Mouse (Mus musculus) bone marrow, adult 2 months (tissue): Measurements from ENCODE around the gene Srsf7. TPM values are rescaled to one million over a fixed set of nuclear protein-coding genes. Genes with fewer than 3 reads are reported as not detected.

ENCODE experiments used
- H3K27ac ChIP-seq: fragments of 200-500 bp; 2 replicates; pipeline ENCODE4 v1.5.1; 2012; ENCODE audit warnings: low read depth, mild to moderate bottlenecking, control low read depth, inconsistent platforms, low read length; ENCODE audit not compliant: control insufficient read depth, poor library complexity, insufficient read depth
- H3K4me1 ChIP-seq: fragments of 200-500 bp; 2 replicates; pipeline ENCODE4 v1.6.1; 2011; ENCODE audit warnings: low read length; ENCODE audit not compliant: control insufficient read depth, insufficient read depth
- H3K4me3 ChIP-seq: fragments of 200-500 bp; replicated peaks from 2 replicates; pipeline ENCODE3; 2011; ENCODE audit warnings: mild to moderate bottlenecking, low read depth, low read length, control low read depth; ENCODE audit not compliant: control insufficient read depth
- CTCF ChIP-seq: fragments of 200-500 bp; IDR thresholded peaks from 2 replicates; pipeline ENCODE4 v1.5.1; 2011; ENCODE audit warnings: low read length, control low read depth; ENCODE audit not compliant: control insufficient read depth, insufficient read depth
- POLR2A ChIP-seq: fragments of 200-500 bp; IDR thresholded peaks from 2 replicates; pipeline ENCODE4 v1.6.1; 2011; ENCODE audit warnings: low read depth, mild to moderate bottlenecking, control low read depth, low read length, borderline replicate concordance; ENCODE audit not compliant: control insufficient read depth
- whole genome bisulfite sequencing: fragments of 180-500 bp; shearing (Covaris S2); methylation state at CpG from one replicate; pipeline ENCODE4 v1.1.7; 2018; 5-methylcytosine and 5-hydroxymethylcytosine counted together
- polyA plus RNA-seq: library from polyadenylated mRNA; stranded (reverse); fragments of >200 nt; gene quantifications from 2 replicates; pipeline ENCODE4 v1.2.4, GENCODE M21; 2011; ENCODE audit warnings: low replicate concordance; ENCODE audit not compliant: missing spikeins, insufficient read depth, insufficient read length

The Srsf7 gene
- polyA plus RNA-seq, 1 experiment: 166 TPM

GRCm38 (mm10) chr17:80170951-80171350 is 36.2 kb downstream of the Srsf7 start:
- no peak for TF ChIP-seq POLR2A
- TF ChIP-seq CTCF: no peak
- Histone ChIP-seq H3K4me3 (no peak overlapping the region), H3K27ac (no peak overlapping the region), H3K4me1 (no peaks in the 10 kb centered on the region; the same call in 1 of the 2 replicates)
- 84% methylated on average over 7 of the region's 7 CpGs for WGBS

- H3K4me1 ChIP-seq: no peaks in the 10 kb centered on the region; the same call in 1 of the 2 replicates
- no peak overlapping the region for H3K27ac ChIP-seq
- 77% methylated on average over 6 of the region's 6 CpGs for WGBS
- TF ChIP-seq CTCF (no peak), POLR2A (no peak)
- H3K4me3 ChIP-seq: no peak overlapping the region
These were observed 37.3 kb downstream of the Srsf7 start for GRCm38 (mm10) chr17:80169792-80170191.

GRCm38 (mm10) chr17:80168425-80169182 is 38.5 kb downstream of the Srsf7 start:
- Histone ChIP-seq H3K4me3 (no peak overlapping the region), H3K4me1 (no peaks in the 10 kb centered on the region), H3K27ac (no peak overlapping the region)
- WGBS: 74% methylated on average over 16 of the region's 16 CpGs
- no peak for TF ChIP-seq CTCF
- no peak for TF ChIP-seq POLR2A

GRCm38 (mm10) chr17:80167851-80168251 is 39.3 kb downstream of the Srsf7 start:
- H3K4me1 ChIP-seq: no peaks in the 10 kb centered on the region
- TF ChIP-seq POLR2A (no peak), CTCF (no peak)

GRCm38 (mm10) chr17:80167436-80167835 is 39.7 kb downstream of the Srsf7 start:
- H3K4me3 ChIP-seq: no peak overlapping the region
- WGBS: 90% methylated on average over 4 of the region's 4 CpGs
- no peaks in the 10 kb centered on the region for H3K4me1 ChIP-seq
- TF ChIP-seq POLR2A: no peak
- TF ChIP-seq CTCF: no peak
- H3K27ac ChIP-seq: no peak overlapping the region

More at GRCm38 (mm10) chr17:80167851-80168251, 39.3 kb downstream of the Srsf7 start:
- no peak overlapping the region for H3K27ac ChIP-seq
- no peak overlapping the region for H3K4me3 ChIP-seq
- WGBS: 70% methylated on average over 7 of the region's 7 CpGs

- TF ChIP-seq CTCF: no peak
- TF ChIP-seq POLR2A: no peak
- no peaks in the 10 kb centered on the region for H3K4me1 ChIP-seq
- no peak overlapping the region for H3K4me3 ChIP-seq
- 84% methylated on average over 6 of the region's 6 CpGs for WGBS
- H3K27ac ChIP-seq: no peak overlapping the region
These were observed 40.8 kb downstream of the Srsf7 start for GRCm38 (mm10) chr17:80166346-80166745.

GRCm38 (mm10) chr17:80165741-80166140 is 41.4 kb downstream of the Srsf7 start:
- Histone ChIP-seq H3K4me1 (no peaks in the 10 kb centered on the region), H3K27ac (no peak overlapping the region), H3K4me3 (no peak overlapping the region)
- TF ChIP-seq CTCF: no peak
- 46% methylated on average over 6 of the region's 6 CpGs for WGBS

GRCm38 (mm10) chr17:80163991-80164390 is 43.1 kb downstream of the Srsf7 start:
- no peaks in the 10 kb centered on the region for H3K4me1 ChIP-seq
- no peak overlapping the region for H3K27ac ChIP-seq
- WGBS: 77% methylated on average over 8 of the region's 8 CpGs

GRCm38 (mm10) chr17:80160454-80160853 is 46.7 kb downstream of the Srsf7 start:
- Histone ChIP-seq H3K4me1 (no peaks in the 10 kb centered on the region), H3K27ac (no peak overlapping the region), H3K4me3 (no peak overlapping the region)
- 70% methylated on average over 5 of the region's 5 CpGs for WGBS
- TF ChIP-seq CTCF: no peak
- no peak for TF ChIP-seq POLR2A

More at GRCm38 (mm10) chr17:80163991-80164390, 43.1 kb downstream of the Srsf7 start:
- H3K4me3 ChIP-seq: no peak overlapping the region
- TF ChIP-seq CTCF (no peak), POLR2A (no peak)
